Comparison of ENCODE assay signal across 10 mouse cellular contexts in genomic region chr13:109759201-109759600, GRCm38 (mm10).
DNase-seq lines count a peak whose midpoint lies in the region; ATAC-seq and TF ChIP-seq lines count a peak whose summit lies in the region.
"Had no signal": no experiment of that assay in that cellular context is flagged by ENCODE, and none has a peak within 500 bp of the region (broad histone marks: within the 10 kb centered on the region; RNA-seq: fewer than 3 reads in every experiment).

No protein-coding gene starts in this region.

- ATAC-seq in cerebellum, adult (ENCODE audit: insufficient number of reproducible peaks, low FRiP score, low TSS enrichment) = peak; percentile 68; the same call in 1 of the 2 replicates

- H3K27ac ChIP-seq in layer of hippocampus, adult 2 months = no peak overlapping the region
- H3K27ac ChIP-seq: stomach, embryonic 15.5 days had no signal

- TF ChIP-seq CTCF in layer of hippocampus, adult 2 months (conservative IDR thresholded peaks at IDR 0.05) = peak; percentile 92

- DNase-seq in cerebellum, adult 8-10 months = no peak
- DNase-seq in layer of hippocampus, adult 2 months (ENCODE audit: low spot score in 2 of 2) = peak in 1 of 2 experiments; percentile 17
- no peak for DNase-seq in layer of hippocampus, postnatal 25 days (ENCODE audit: extremely low spot score in 1 of 2, low spot score in 1 of 2)
- DNase-seq in adrenal gland, postnatal 36 days = peak; percentile 35 to 44
- DNase-seq in kidney, postnatal 36 days = peak; percentile 19 to 59
- no peak for DNase-seq in layer of hippocampus, postnatal 36 days
- no peak for DNase-seq in right cerebral cortex, adult 18-20 months

- no peak overlapping the region for H3K4me3 ChIP-seq in layer of hippocampus, adult 2 months
- H3K4me3 ChIP-seq: erythroblast, embryonic 14.5 days; stomach, embryonic 15.5 days had no signal

Comparison
In these comparisons a context has a peak if more than half of its experiments do, and no peak if none do; other contexts are left out.
1. DNase-seq: peak in adrenal gland, postnatal 36 days (2 of 2) and kidney, postnatal 36 days (2 of 2); none in cerebellum, adult 8-10 months (single experiment), layer of hippocampus, postnatal 25 days (0 of 2), layer of hippocampus, postnatal 36 days (0 of 2) and right cerebral cortex, adult 18-20 months (single experiment).